Mouse (Mus musculus) CH12.LX (cell line): ENCODE measurements around the gene Pbp2. TPM values are rescaled to one million over a fixed set of nuclear protein-coding genes. Genes with fewer than 3 reads are reported as not detected.

Experiments
- DNase-seq: peaks from one replicate; pipeline ENCODE4 v3.0.0-alpha.2; 2013; ENCODE audit errors: extremely low read depth
- H3K27ac ChIP-seq: 2 replicates; pipeline ENCODE4 v1.5.1; 2012; ENCODE audit warnings: low read depth, mild to moderate bottlenecking, control low read depth, moderate library complexity; ENCODE audit not compliant: insufficient read depth
- H3K27me3 ChIP-seq: replicated peaks from 2 replicates; pipeline ENCODE3; 2012; ENCODE audit warnings: inconsistent platforms
- H3K36me3 ChIP-seq, 2 experiments: replicated peaks in 1 of 2; 2 replicates each; pipeline versions ENCODE3 to v1.6.1; 2012; ENCODE audit warnings: inconsistent platforms in 1 of 2, low read length in 1 of 2, mild to moderate bottlenecking in 1 of 2, mixed read lengths in 1 of 2, moderate library complexity in 1 of 2; ENCODE audit not compliant: control insufficient read depth in 1 of 2, insufficient read depth in 1 of 2
- H3K4me1 ChIP-seq, 2 experiments: 2 replicates each; pipeline ENCODE4 v1.6.1; 2012; ENCODE audit warnings: inconsistent platforms in 1 of 2, moderate library complexity in 1 of 2; ENCODE audit not compliant: insufficient read depth in 2 of 2, control insufficient read depth in 1 of 2
- H3K4me2 ChIP-seq: 2 replicates; pipeline ENCODE4 v1.6.1; 2012; ENCODE audit warnings: low read depth, mild to moderate bottlenecking, control low read depth; ENCODE audit not compliant: poor library complexity, insufficient read depth, severe bottlenecking
- H3K4me3 ChIP-seq, 3 experiments: fragments of 150-350 bp in 1 of 3; sonication (generic) in 1 of 3; replicated peaks in 1 of 3; 2 replicates each; pipeline versions ENCODE3 to v1.5.1; 2011 to 2012; ENCODE audit warnings: low read depth in 2 of 3, low read length in 2 of 3, mild to moderate bottlenecking in 2 of 3, moderate library complexity in 2 of 3, control low read depth in 1 of 3, improper control_type of control experiment in 1 of 3, inconsistent platforms in 1 of 3, mixed read lengths in 1 of 3; ENCODE audit not compliant: poor library complexity in 1 of 3
- H3K79me2 ChIP-seq: replicated peaks from 2 replicates; pipeline ENCODE4 v1.6.1; 2012; ENCODE audit warnings: mild to moderate bottlenecking, moderate library complexity; ENCODE audit not compliant: control insufficient read depth, poor library complexity, insufficient read depth, severe bottlenecking; ENCODE audit errors: extremely low read depth
- H3K9ac ChIP-seq: 2 replicates; pipeline ENCODE4 v1.6.1; 2012; ENCODE audit warnings: low read depth, mild to moderate bottlenecking, control low read depth, moderate library complexity; ENCODE audit not compliant: insufficient read depth
- H3K9me3 ChIP-seq: replicated peaks from 2 replicates; pipeline ENCODE3; 2012; ENCODE audit warnings: low read length, inconsistent platforms, mixed read lengths
- BHLHE40 ChIP-seq: IDR thresholded peaks from 2 replicates; pipeline ENCODE4 v1.6.1; 2011; ENCODE audit warnings: mild to moderate bottlenecking, low read depth, low read length, improper control_type of control experiment
- CTCF ChIP-seq, 2 experiments: IDR thresholded peaks in 1 of 2; conservative IDR thresholded peaks in 1 of 2; 2 replicates each; pipeline ENCODE4 v1.5.1; 2011 to 2012; ENCODE audit warnings: low read depth in 2 of 2, low read length in 2 of 2, improper control_type of control experiment in 1 of 2, inconsistent platforms in 1 of 2, mild to moderate bottlenecking in 1 of 2, moderate library complexity in 1 of 2
- E2F4 ChIP-seq: IDR thresholded peaks from 2 replicates; pipeline ENCODE4 v1.6.1; 2011; ENCODE audit warnings: low read depth, low read length, improper control_type of control experiment; ENCODE audit not compliant: insufficient replicate concordance
- ELF1 ChIP-seq: IDR thresholded peaks from 2 replicates; pipeline ENCODE4 v1.6.1; 2014; ENCODE audit warnings: low read depth, mild to moderate bottlenecking, inconsistent platforms, low read length, improper control_type of control experiment
- EP300 ChIP-seq: IDR thresholded peaks from 2 replicates; pipeline ENCODE4 v1.6.1; 2011; ENCODE audit warnings: low read length, improper control_type of control experiment
- ETS1 ChIP-seq: conservative IDR thresholded peaks from 2 replicates; pipeline ENCODE4 v1.6.1; 2012; ENCODE audit warnings: low read depth, mild to moderate bottlenecking, inconsistent platforms, low read length, improper control_type of control experiment, moderate library complexity
- IRF4 ChIP-seq: IDR thresholded peaks from 2 replicates; pipeline ENCODE4 v1.6.1; 2014; ENCODE audit warnings: low read depth, mild to moderate bottlenecking, inconsistent platforms, low read length, improper control_type of control experiment
- JUN ChIP-seq: IDR thresholded peaks from 2 replicates; pipeline ENCODE4 v1.6.1; 2011; ENCODE audit warnings: low read depth, mild to moderate bottlenecking, low read length, improper control_type of control experiment, moderate library complexity; ENCODE audit not compliant: insufficient read depth
- JUND ChIP-seq: conservative IDR thresholded peaks from 2 replicates; pipeline ENCODE4 v1.6.1; 2011; ENCODE audit warnings: low read depth, low read length, improper control_type of control experiment
- MAX ChIP-seq: IDR thresholded peaks from 2 replicates; pipeline ENCODE4 v1.6.1; 2011; ENCODE audit warnings: low read length, improper control_type of control experiment
- MAZ ChIP-seq: IDR thresholded peaks from 2 replicates; pipeline ENCODE4 v1.6.1; 2012; ENCODE audit warnings: low read depth, mild to moderate bottlenecking, inconsistent platforms, low read length, improper control_type of control experiment, moderate library complexity
- MXI1 ChIP-seq: IDR thresholded peaks from 2 replicates; pipeline ENCODE4 v1.6.1; 2011; ENCODE audit warnings: mild to moderate bottlenecking, low read depth, low read length, improper control_type of control experiment
- MYC ChIP-seq: IDR thresholded peaks from 2 replicates; pipeline ENCODE4 v1.6.1; 2011; ENCODE audit warnings: low read depth, mild to moderate bottlenecking, improper control_type of control experiment, low read length
- NELFE ChIP-seq: IDR thresholded peaks from 2 replicates; pipeline ENCODE4 v1.6.1; 2011; ENCODE audit warnings: low read depth, low read length, improper control_type of control experiment
- NRF1 ChIP-seq: IDR thresholded peaks from 2 replicates; pipeline ENCODE4 v1.6.1; 2014; ENCODE audit warnings: low read depth, mild to moderate bottlenecking, inconsistent platforms, low read length, improper control_type of control experiment, moderate library complexity
- POLR2AphosphoS2 ChIP-seq: IDR thresholded peaks from 2 replicates; pipeline ENCODE4 v1.6.1; 2011; ENCODE audit warnings: low read depth, low read length, improper control_type of control experiment
- RCOR1 ChIP-seq: conservative IDR thresholded peaks from 2 replicates; pipeline ENCODE4 v1.6.1; 2012; ENCODE audit warnings: low read depth, mild to moderate bottlenecking, inconsistent platforms, low read length, improper control_type of control experiment
- SIN3A ChIP-seq: IDR thresholded peaks from 2 replicates; pipeline ENCODE4 v1.6.1; 2012; ENCODE audit warnings: low read length, improper control_type of control experiment, inconsistent platforms
- SMC3 ChIP-seq: IDR thresholded peaks from 2 replicates; pipeline ENCODE4 v1.6.1; 2011; ENCODE audit warnings: low read depth, low read length, improper control_type of control experiment
- TCF12 ChIP-seq: IDR thresholded peaks from 2 replicates; pipeline ENCODE4 v1.6.1; 2014; ENCODE audit warnings: low read depth, mild to moderate bottlenecking, inconsistent platforms, low read length, improper control_type of control experiment
- USF1 ChIP-seq: IDR thresholded peaks from 2 replicates; pipeline ENCODE4 v1.6.1; 2014; ENCODE audit warnings: low read depth, mild to moderate bottlenecking, inconsistent platforms, low read length, improper control_type of control experiment
- USF2 ChIP-seq: conservative IDR thresholded peaks from 2 replicates; pipeline ENCODE4 v1.6.1; 2011; ENCODE audit warnings: low read depth, low read length, improper control_type of control experiment
- ZMIZ1 ChIP-seq: IDR thresholded peaks from 2 replicates; pipeline ENCODE4 v1.6.1; 2012; ENCODE audit warnings: low read depth, mild to moderate bottlenecking, inconsistent platforms, low read length, improper control_type of control experiment
- dilution Hi-C: fragments of 300-500 bp; cut with MboI; formaldehyde crosslinking; loops from 2 replicates; pipeline ENCODE4 v1.14.3; 2020; ENCODE audit warnings: low sequenced_read_pairs; ENCODE audit not compliant: extremely low pct_unique_long_range_greater_than_20kb, extremely low pct_ligation_motif_present
- in situ Hi-C: fragments of 300-500 bp; cut with MboI; formaldehyde crosslinking; loops from 3 replicates; pipeline ENCODE4 v1.14.3; 2019; ENCODE audit warnings: low sequenced_read_pairs, low pct_ligation_motif_present, low pct_unique_long_range_greater_than_20kb, mixed read lengths
- polyA plus RNA-seq: library from polyadenylated mRNA; unstranded; fragments of >175 nt; gene quantifications from 2 replicates; pipeline ENCODE4 v1.2.1, GENCODE M21; 2012; ENCODE audit warnings: low read depth; ENCODE audit not compliant: insufficient read length
- total RNA-seq, 2 experiments: library from RNA; depleted of rRNA; stranded (reverse); fragments of 300-350 nt in 1 of 2; fragments of >200 nt in 1 of 2; gene quantifications; 2 replicates each; pipeline ENCODE4 v1.2.3; 2012 to 2014

Pbp2 gene
- total and polyA plus RNA-seq, 3 experiments = not detected

GRCm38 (mm10) chr6:135296267-135296666 lies 13.9 kb downstream of the Pbp2 start:
- TF ChIP-seq CTCF (conservative IDR thresholded peaks at IDR 0.05 in 1 of 2, IDR thresholded peaks at IDR 0.05 in 1 of 2; ENCODE audit: low read depth in 2 of 2, low read length in 2 of 2) (no peak), ZMIZ1 (no peak), TCF12 (no peak), NELFE (no peak), MAZ (no peak), E2F4 (no peak), RCOR1 (no peak), USF1 (no peak)
- no peak overlapping the region for H3K4me3 ChIP-seq
- no peaks in the 10 kb centered on the region for H3K36me3 ChIP-seq
- H3K9me3 ChIP-seq = no peaks in the 10 kb centered on the region
- no peak overlapping the region for H3K4me2 ChIP-seq
- in situ Hi-C loops = no loop called here
- no peaks in the 10 kb centered on the region for H3K4me1 ChIP-seq
- dilution Hi-C loops = no loop called here
- no peaks in the 10 kb centered on the region for H3K79me2 ChIP-seq
- H3K27ac ChIP-seq = no peak overlapping the region
- no peak overlapping the region for H3K9ac ChIP-seq
- DNase-seq = no peak
- H3K27me3 ChIP-seq = peaks cover 13% of the 10 kb centered on the region

GRCm38 (mm10) chr6:135295082-135295861 lies 14.9 kb downstream of the Pbp2 start:
- Histone ChIP-seq H3K4me2 (no peak overlapping the region), H3K9me3 (no peaks in the 10 kb centered on the region), H3K27me3 (peaks cover 11% of the 10 kb centered on the region), H3K36me3 (no peaks in the 10 kb centered on the region), H3K27ac (no peak overlapping the region), H3K9ac (no peak overlapping the region), H3K4me3 (no peak overlapping the region), H3K4me1 (no peaks in the 10 kb centered on the region), H3K79me2 (no peaks in the 10 kb centered on the region)
- in situ Hi-C loops = no loop called here
- TF ChIP-seq JUND (no peak), BHLHE40 (no peak), IRF4 (no peak), MYC (no peak), ELF1 (no peak), SIN3A (no peak), USF2 (no peak), ETS1 (no peak), MXI1 (no peak), SMC3 (no peak), ZMIZ1 (no peak), NRF1 (no peak), MAX (no peak), POLR2AphosphoS2 (no peak), JUN (no peak), USF1 (no peak), EP300 (no peak)
- no peak for DNase-seq
- dilution Hi-C loops = no loop called here
